Mouse (Mus musculus) bone marrow, adult 2 months (tissue): ENCODE measurements around the gene Hspb9. TPM values are rescaled to one million over a fixed set of nuclear protein-coding genes. Genes with fewer than 3 reads are reported as not detected.

Experiments used
- H3K27ac ChIP-seq: fragments of 200-500 bp; 2 replicates; pipeline ENCODE4 v1.5.1; 2012; ENCODE audit warnings: low read depth, mild to moderate bottlenecking, control low read depth, inconsistent platforms, low read length; ENCODE audit not compliant: control insufficient read depth, poor library complexity, insufficient read depth
- H3K4me1 ChIP-seq: fragments of 200-500 bp; 2 replicates; pipeline ENCODE4 v1.6.1; 2011; ENCODE audit warnings: low read length; ENCODE audit not compliant: control insufficient read depth, insufficient read depth
- H3K4me3 ChIP-seq: fragments of 200-500 bp; replicated peaks from 2 replicates; pipeline ENCODE3; 2011; ENCODE audit warnings: mild to moderate bottlenecking, low read depth, low read length, control low read depth; ENCODE audit not compliant: control insufficient read depth
- CTCF ChIP-seq: fragments of 200-500 bp; IDR thresholded peaks from 2 replicates; pipeline ENCODE4 v1.5.1; 2011; ENCODE audit warnings: low read length, control low read depth; ENCODE audit not compliant: control insufficient read depth, insufficient read depth
- POLR2A ChIP-seq: fragments of 200-500 bp; IDR thresholded peaks from 2 replicates; pipeline ENCODE4 v1.6.1; 2011; ENCODE audit warnings: low read depth, mild to moderate bottlenecking, control low read depth, low read length, borderline replicate concordance; ENCODE audit not compliant: control insufficient read depth
- WGBS: fragments of 180-500 bp; shearing (Covaris S2); methylation state at CpG from one replicate; pipeline ENCODE4 v1.1.7; 2018; 5-methylcytosine and 5-hydroxymethylcytosine counted together
- polyA plus RNA-seq: library from polyadenylated mRNA; stranded (reverse); fragments of >200 nt; gene quantifications from 2 replicates; pipeline ENCODE4 v1.2.4, GENCODE M21; 2011; ENCODE audit warnings: low replicate concordance; ENCODE audit not compliant: missing spikeins, insufficient read depth, insufficient read length

Hspb9 gene
- polyA plus RNA-seq, 1 experiment: not detected

GRCm38 (mm10) chr11:100685371-100685770, 28.3 kb upstream of the Hspb9 start:
- no peaks in the 10 kb centered on the region for H3K4me1 ChIP-seq
- H3K27ac ChIP-seq: no peak overlapping the region
- TF ChIP-seq CTCF: no peak
- no peak for TF ChIP-seq POLR2A
- H3K4me3 ChIP-seq: no peak overlapping the region
- 74% methylated on average over 3 of the region's 3 CpGs for WGBS

- 84% methylated on average over 7 of the region's 7 CpGs for WGBS
- H3K4me3 ChIP-seq: no peak overlapping the region
- H3K27ac ChIP-seq: no peak overlapping the region
- no peak for TF ChIP-seq CTCF
- TF ChIP-seq POLR2A: no peak
- no peaks in the 10 kb centered on the region for H3K4me1 ChIP-seq
These were observed 26.4 kb upstream of the Hspb9 start for GRCm38 (mm10) chr11:100687265-100687664.

- TF ChIP-seq POLR2A (no peak), CTCF (no peak)
- Histone ChIP-seq H3K4me1 (no peaks in the 10 kb centered on the region), H3K27ac (no peak overlapping the region), H3K4me3 (no peak overlapping the region)
- WGBS: 72% methylated on average over 4 of the region's 4 CpGs
These were observed 25.2 kb upstream of the Hspb9 start for GRCm38 (mm10) chr11:100688443-100688842.

- TF ChIP-seq POLR2A: no peak
- TF ChIP-seq CTCF: no peak
- H3K4me3 ChIP-seq: no peak overlapping the region
- H3K4me1 ChIP-seq: no peaks in the 10 kb centered on the region
- H3K27ac ChIP-seq: no peak overlapping the region
- WGBS: 83% methylated on average over 7 of the region's 7 CpGs
These were observed 23.3 kb upstream of the Hspb9 start for GRCm38 (mm10) chr11:100690389-100690788.

GRCm38 (mm10) chr11:100692164-100692616, 21.5 kb upstream of the Hspb9 start, which contains the start of gene Zfp385c:
TSS of gene Zfp385c (minus strand) at chr11:100692455.
- H3K4me1 ChIP-seq: no peaks in the 10 kb centered on the region
- no peak within 1 kb of the TSS for H3K4me3 ChIP-seq
- 2% methylated on average over 23 of the region's 23 CpGs for WGBS
- no peak within 1 kb of the TSS for H3K27ac ChIP-seq
- TF ChIP-seq CTCF (no peak), POLR2A (no peak)

GRCm38 (mm10) chr11:100693154-100693553, 20.5 kb upstream of the Hspb9 start:
- no peak overlapping the region for H3K4me3 ChIP-seq
- 60% methylated on average over 5 of the region's 5 CpGs for WGBS
- TF ChIP-seq CTCF (no peak), POLR2A (no peak)
- H3K4me1 ChIP-seq: no peaks in the 10 kb centered on the region
- H3K27ac ChIP-seq: no peak overlapping the region

GRCm38 (mm10) chr11:100694926-100695325, 18.7 kb upstream of the Hspb9 start:
- Histone ChIP-seq H3K4me1 (no peaks in the 10 kb centered on the region), H3K27ac (no peak overlapping the region), H3K4me3 (no peak overlapping the region)
- WGBS: 38% methylated on average over 5 of the region's 5 CpGs
- peak; percentile 94 for TF ChIP-seq CTCF
- TF ChIP-seq POLR2A: no peak

GRCm38 (mm10) chr11:100697921-100698320, 15.7 kb upstream of the Hspb9 start:
- no peak for TF ChIP-seq CTCF
- no peak for TF ChIP-seq POLR2A
- WGBS: 91% methylated on average over 7 of the region's 7 CpGs
- H3K27ac ChIP-seq: no peak overlapping the region
- peaks cover 3% of the 10 kb centered on the region; the same call in 1 of the 2 replicates for H3K4me1 ChIP-seq
- H3K4me3 ChIP-seq: no peak overlapping the region

GRCm38 (mm10) chr11:100700710-100701109, 12.9 kb upstream of the Hspb9 start:
- Histone ChIP-seq H3K4me1 (peaks cover 5% of the 10 kb centered on the region; the same call in 1 of the 2 replicates), H3K27ac (no peak overlapping the region), H3K4me3 (no peak overlapping the region)
- TF ChIP-seq CTCF: no peak
- no peak for TF ChIP-seq POLR2A
- 92% methylated on average over 3 of the region's 3 CpGs for WGBS
